Mouse (Mus musculus) midbrain, postnatal 0 days (tissue): ENCODE measurements around the gene Kpnb1. TPM values are rescaled to one million over a fixed set of nuclear protein-coding genes. Genes with fewer than 3 reads are reported as not detected.

Source experiments
- ATAC-seq: fragments of 200-750 bp; cut with Nextera tagmentation; 2 replicates; pipeline ENCODE4 v1.8.0; 2017; ENCODE audit warnings: moderate number of reproducible peaks, mild to moderate bottlenecking, moderate TSS enrichment, moderate library complexity; ENCODE audit not compliant: low FRiP score
- DNase-seq: peaks from one replicate; pipeline ENCODE4 v3.0.0-alpha.2; 2015; ENCODE audit warnings: low spot score
- H3K27ac ChIP-seq: fragments of 300-500 bp; sonication (generic); 2 replicates; pipeline ENCODE4 v1.5.1; 2014; ENCODE audit warnings: low read depth, mild to moderate bottlenecking, low read length, mixed read lengths
- H3K27me3 ChIP-seq: fragments of 300-500 bp; sonication (generic); 2 replicates; pipeline ENCODE4 v1.6.1; 2014; ENCODE audit warnings: low read length, control low read depth, mixed read lengths; ENCODE audit not compliant: insufficient read depth
- H3K36me3 ChIP-seq: fragments of 300-500 bp; sonication (generic); 2 replicates; pipeline ENCODE4 v1.6.1; 2014; ENCODE audit warnings: low read length, control low read depth, mixed read lengths; ENCODE audit not compliant: insufficient read depth
- H3K4me1 ChIP-seq: fragments of 300-500 bp; sonication (generic); 2 replicates; pipeline ENCODE4 v1.6.1; 2014; ENCODE audit warnings: mild to moderate bottlenecking, control low read depth, antibody characterized with exemption, low read length, mixed read lengths; ENCODE audit not compliant: insufficient read depth
- H3K4me2 ChIP-seq: fragments of 300-500 bp; sonication (generic); 2 replicates; pipeline ENCODE4 v1.6.1; 2014; ENCODE audit warnings: low read depth, mild to moderate bottlenecking, low read length, mixed read lengths; ENCODE audit not compliant: poor library complexity, severe bottlenecking
- H3K4me3 ChIP-seq: fragments of 300-500 bp; sonication (generic); 2 replicates; pipeline ENCODE4 v1.5.1; 2014; ENCODE audit warnings: low read depth, mild to moderate bottlenecking, low read length, moderate library complexity
- H3K9ac ChIP-seq: fragments of 300-500 bp; sonication (generic); replicated peaks from 2 replicates; pipeline ENCODE4 v1.6.1; 2014; ENCODE audit warnings: mild to moderate bottlenecking, low read length, moderate library complexity, mixed read lengths; ENCODE audit not compliant: poor library complexity, severe bottlenecking
- H3K9me3 ChIP-seq: fragments of 300-500 bp; sonication (generic); 2 replicates; pipeline ENCODE4 v1.6.1; 2016; ENCODE audit warnings: low read length, control low read depth
- CTCF ChIP-seq: IDR thresholded peaks from 2 replicates; pipeline ENCODE4 v1.5.1; 2016; ENCODE audit warnings: antibody characterized with exemption, mild to moderate bottlenecking
- WGBS: fragments of 180-500 bp; shearing (Covaris S2); extraction: QIAGEN DNeasy Blood & Tissue Kit; methylation state at CpG from one replicate; pipeline ENCODE4 v1.1.7; 2014; 5-methylcytosine and 5-hydroxymethylcytosine counted together
- polyA plus RNA-seq: library from polyadenylated mRNA; unstranded; fragments of >200 nt; fragmentation: Nextera tagmentation; extraction: Ambion mirVana; gene quantifications from 2 replicates; pipeline ENCODE4 v1.2.1, GENCODE M21; 2015
- total RNA-seq: library from RNA; depleted of rRNA; stranded (reverse); fragments of >200 nt; gene quantifications from 2 replicates; pipeline ENCODE4 v1.2.3, GENCODE M21; 2014; rRNA removed

Kpnb1 gene
- total RNA-seq (104 and 118 TPM in 2 replicates), polyA plus RNA-seq (23.0 and 25.0 TPM in 2 replicates)

DNA sequence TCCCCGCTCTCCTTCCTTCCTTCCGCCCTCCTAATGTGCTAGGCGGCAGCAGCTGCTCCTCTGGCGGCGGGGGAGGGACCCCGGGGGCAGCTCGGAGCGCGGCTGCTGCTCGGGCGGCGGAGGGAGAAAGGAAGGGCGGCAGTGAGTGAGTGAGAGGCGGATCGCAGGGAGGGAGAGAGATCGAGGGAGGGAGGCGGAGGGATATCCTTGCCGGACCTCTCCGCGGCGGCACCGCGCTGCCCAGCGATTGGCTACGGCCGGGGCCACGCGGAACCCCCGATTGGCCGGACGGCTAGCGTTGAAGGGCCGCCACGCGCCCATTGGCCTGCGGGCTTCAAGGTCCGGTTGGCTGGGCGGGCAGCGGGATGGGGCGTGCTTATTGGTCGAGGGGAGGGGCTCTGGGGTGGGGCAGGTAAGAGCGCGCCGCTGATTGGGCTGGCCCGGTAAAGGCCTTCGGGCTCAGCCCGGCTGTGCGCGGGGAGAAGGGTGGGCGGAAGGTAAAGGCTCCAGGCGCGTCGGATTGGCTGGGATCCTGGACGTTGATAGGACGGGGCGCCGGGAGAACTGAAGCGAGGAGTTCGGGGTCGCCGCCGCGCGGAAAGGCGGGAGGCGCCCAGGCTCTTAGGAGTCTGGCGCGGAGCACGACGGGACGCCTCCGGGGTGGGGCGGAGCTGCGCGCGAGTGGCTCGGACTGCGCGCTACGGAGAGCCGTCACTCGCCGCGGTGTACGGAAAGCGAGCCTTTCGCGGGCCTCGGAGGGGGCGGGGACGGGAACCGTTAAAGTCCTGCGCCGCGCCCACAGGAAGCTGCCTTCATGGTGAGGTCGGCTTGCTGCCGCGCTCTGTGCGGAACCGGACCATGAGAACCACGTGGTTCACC is at the start of gene Kpnb1:
Gene Kpnb1 (minus strand): TSS at position 118 of the 879 bp plus-strand sequence.
- Histone ChIP-seq H3K27ac (peak within 1 kb of the TSS; percentile 94), H3K9ac (peak within 1 kb of the TSS; percentile 84), H3K4me1 (no peaks in the 10 kb centered on the region), H3K27me3 (no peaks in the 10 kb centered on the region), H3K36me3 (peaks cover 18% of the 10 kb centered on the region; the same call in 1 of the 2 replicates), H3K4me2 (peak within 1 kb of the TSS; percentile 86), H3K4me3 (peak within 1 kb of the TSS; percentile 93), H3K9me3 (no peaks in the 10 kb centered on the region)
- ATAC-seq (peak; percentile 98), DNase-seq (peak; percentile 100)
- peak; percentile 26; the same call in 1 of the 2 replicates for TF ChIP-seq CTCF
- under 1% methylated on average over 90 of the region's 101 CpGs for WGBS

DNA sequence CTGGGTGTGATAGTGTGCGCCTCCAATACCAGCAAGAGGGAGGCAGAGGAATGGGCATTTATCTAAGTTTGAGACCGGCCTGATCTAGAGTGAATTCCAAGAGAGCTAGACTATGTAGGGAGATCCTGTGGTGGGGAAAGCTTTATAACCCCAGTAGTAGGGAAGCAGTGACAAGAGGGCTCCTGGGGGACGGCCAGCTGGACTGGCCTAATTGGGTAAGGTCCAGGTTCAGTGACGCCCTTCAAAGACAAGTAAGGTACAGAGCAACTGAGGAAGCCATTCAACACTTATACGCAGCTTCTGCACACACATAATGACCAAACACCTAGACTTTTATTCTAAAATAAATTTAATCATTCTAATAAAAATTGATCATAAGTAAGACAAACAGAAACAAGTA is 44.8 kb upstream of the Kpnb1 start:
- WGBS: 91% methylated on average over 5 of the region's 5 CpGs
- H3K36me3 ChIP-seq: peaks cover 58% of the 10 kb centered on the region
- no peaks in the 10 kb centered on the region for H3K9me3 ChIP-seq
- H3K4me1 ChIP-seq: no peaks in the 10 kb centered on the region
- TF ChIP-seq CTCF: no peak
- H3K27ac ChIP-seq: no peak overlapping the region
- H3K9ac ChIP-seq: no peak overlapping the region
- no peak overlapping the region for H3K4me3 ChIP-seq
- DNase-seq (no peak), ATAC-seq (no peak)
- H3K4me2 ChIP-seq: no peak overlapping the region
- no peaks in the 10 kb centered on the region for H3K27me3 ChIP-seq

DNA sequence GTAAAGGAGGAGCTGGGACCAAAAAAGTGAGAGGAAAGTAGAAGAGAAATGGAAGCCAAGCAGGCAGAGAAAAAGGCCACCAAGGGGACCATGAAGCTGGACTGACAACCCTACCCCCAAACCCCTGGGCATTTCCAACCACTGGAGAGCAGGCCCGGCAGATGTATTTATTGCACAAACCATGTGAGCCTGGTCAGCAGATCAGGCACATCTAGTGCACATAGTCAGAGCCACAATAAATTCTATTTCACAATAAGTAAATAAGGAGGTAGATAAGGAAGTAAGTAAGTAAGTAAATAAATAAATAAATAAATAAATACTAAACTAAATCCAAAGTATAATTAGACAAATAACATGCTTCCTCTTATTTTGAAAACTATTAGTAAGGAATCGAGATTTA is 41.7 kb upstream of the Kpnb1 start:
- WGBS: 95% methylated on average over 2 of the region's 2 CpGs
- no peak overlapping the region for H3K9ac ChIP-seq
- TF ChIP-seq CTCF: no peak
- H3K4me3 ChIP-seq: no peak overlapping the region
- no peak for DNase-seq
- no peak overlapping the region for H3K4me2 ChIP-seq
- peaks cover 60% of the 10 kb centered on the region for H3K36me3 ChIP-seq
- H3K9me3 ChIP-seq: no peaks in the 10 kb centered on the region
- H3K27ac ChIP-seq: no peak overlapping the region
- no peak for ATAC-seq
- no peaks in the 10 kb centered on the region for H3K4me1 ChIP-seq
- no peaks in the 10 kb centered on the region for H3K27me3 ChIP-seq

DNA sequence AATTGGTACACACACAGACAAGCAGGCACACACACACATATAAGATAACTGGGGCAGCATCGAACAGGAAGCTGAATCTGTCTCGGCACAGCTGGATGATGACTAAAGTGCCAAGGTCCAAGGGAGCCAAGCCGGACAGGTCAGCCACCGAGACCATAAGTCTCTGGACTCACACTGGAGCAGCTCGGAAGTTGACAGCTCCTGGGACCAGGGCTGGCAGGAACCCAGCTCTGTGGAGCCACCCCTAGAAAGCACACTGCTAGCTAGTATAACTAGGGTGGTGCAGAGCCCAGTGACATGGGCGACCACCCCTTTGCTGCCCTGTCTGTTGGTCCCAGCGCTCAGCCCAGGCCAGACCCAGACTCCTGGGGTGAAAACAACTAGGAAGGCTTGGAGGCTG is 41.3 kb upstream of the Kpnb1 start:
- H3K4me1 ChIP-seq: no peaks in the 10 kb centered on the region
- peaks cover 57% of the 10 kb centered on the region for H3K36me3 ChIP-seq
- no peak overlapping the region for H3K27ac ChIP-seq
- H3K9ac ChIP-seq: no peak overlapping the region
- no peak for ATAC-seq
- H3K9me3 ChIP-seq: no peaks in the 10 kb centered on the region
- no peak for TF ChIP-seq CTCF
- H3K27me3 ChIP-seq: no peaks in the 10 kb centered on the region
- H3K4me2 ChIP-seq: no peak overlapping the region
- 93% methylated on average over 7 of the region's 7 CpGs for WGBS
- no peak for DNase-seq
- H3K4me3 ChIP-seq: no peak overlapping the region

DNA sequence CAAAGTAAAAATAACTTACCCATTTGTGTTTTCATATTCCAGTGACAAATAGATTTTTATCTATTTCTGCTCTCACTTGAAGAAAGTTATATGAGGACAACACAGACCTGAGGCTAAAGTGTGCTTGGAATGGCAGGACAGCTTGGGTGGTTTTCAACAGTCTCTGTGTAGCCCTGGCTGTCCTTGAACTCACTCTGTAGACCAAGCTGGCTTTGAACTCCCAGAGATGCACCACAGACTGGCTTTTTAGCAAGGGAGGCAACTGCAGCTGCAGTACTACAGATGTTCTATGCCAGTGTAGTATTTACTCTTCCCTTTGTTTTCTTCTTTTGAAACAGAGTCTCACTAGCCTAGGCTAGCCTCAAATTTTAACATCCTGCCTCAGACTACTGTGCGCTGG is 38.5 kb upstream of the Kpnb1 start:
- Histone ChIP-seq H3K9ac (no peak overlapping the region), H3K4me3 (no peak overlapping the region), H3K36me3 (peaks cover 46% of the 10 kb centered on the region), H3K9me3 (no peaks in the 10 kb centered on the region), H3K4me2 (no peak overlapping the region), H3K27ac (no peak overlapping the region), H3K27me3 (no peaks in the 10 kb centered on the region), H3K4me1 (no peaks in the 10 kb centered on the region)
- TF ChIP-seq CTCF: no peak
- ATAC-seq (no peak), DNase-seq (no peak)
- WGBS: 97% methylated on average over 1 of the region's 1 CpGs

DNA sequence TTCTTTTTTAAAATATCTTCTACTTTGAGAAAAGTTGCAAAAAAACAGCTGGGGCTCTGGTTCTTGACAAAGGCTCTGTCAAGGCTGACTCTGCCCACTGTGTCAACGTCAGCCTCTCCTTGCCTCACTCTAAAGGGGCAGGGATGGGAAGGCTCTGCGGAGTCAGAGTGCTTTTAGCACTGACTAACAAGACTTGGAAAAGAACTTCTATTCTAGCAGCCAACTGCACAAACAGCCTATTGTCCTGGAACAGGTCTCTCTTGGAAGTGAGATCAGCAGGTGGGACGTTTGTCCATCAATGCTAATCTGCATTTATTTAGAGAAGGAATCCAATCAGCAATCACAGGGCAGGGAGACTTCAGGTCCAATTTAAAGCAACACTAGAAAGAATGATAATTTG is 35.8 kb upstream of the Kpnb1 start:
- 28% methylated on average over 3 of the region's 3 CpGs for WGBS
- DNase-seq (no peak), ATAC-seq (no peak)
- H3K4me2 ChIP-seq: no peak overlapping the region
- H3K36me3 ChIP-seq: peaks cover 43% of the 10 kb centered on the region
- no peaks in the 10 kb centered on the region for H3K9me3 ChIP-seq
- no peak overlapping the region for H3K4me3 ChIP-seq
- H3K27ac ChIP-seq: no peak overlapping the region
- no peaks in the 10 kb centered on the region for H3K27me3 ChIP-seq
- TF ChIP-seq CTCF: no peak
- no peak overlapping the region for H3K9ac ChIP-seq
- H3K4me1 ChIP-seq: no peaks in the 10 kb centered on the region
